Mouse (Mus musculus) forebrain, postnatal 0 days (tissue): Measurements from ENCODE around the gene Rpl11. TPM values are rescaled to one million over a fixed set of nuclear protein-coding genes. Genes with fewer than 3 reads are reported as not detected.
"Not testable (repeated sequence)": the region's sequence is repeated elsewhere in the genome, so short reads cannot be mapped to it uniquely, and the experiment has no call there.

Experiments
- ATAC-seq: fragments of 200-750 bp; cut with Nextera tagmentation; 2 replicates; pipeline ENCODE4 v1.8.0; 2017; ENCODE audit warnings: mild to moderate bottlenecking, moderate library complexity
- DNase-seq: peaks from one replicate; pipeline ENCODE4 v3.0.0-alpha.2; 2015
- H3K27ac ChIP-seq: fragments of 300-500 bp; sonication (generic); 2 replicates; pipeline ENCODE4 v1.5.1; 2014; ENCODE audit warnings: low read depth, mild to moderate bottlenecking, antibody characterized with exemption, low read length, moderate library complexity, mixed read lengths
- H3K27me3 ChIP-seq: fragments of 300-500 bp; sonication (generic); 2 replicates; pipeline ENCODE4 v1.6.1; 2014; ENCODE audit warnings: mild to moderate bottlenecking, low read length, mixed read lengths; ENCODE audit not compliant: insufficient read depth
- H3K36me3 ChIP-seq: fragments of 300-500 bp; sonication (generic); 2 replicates; pipeline ENCODE4 v1.6.1; 2014; ENCODE audit warnings: mild to moderate bottlenecking, moderate library complexity; ENCODE audit not compliant: insufficient read depth
- H3K4me1 ChIP-seq: fragments of 300-500 bp; sonication (generic); 2 replicates; pipeline ENCODE4 v1.6.1; 2014; ENCODE audit warnings: antibody characterized with exemption; ENCODE audit not compliant: insufficient read depth
- H3K4me2 ChIP-seq: fragments of 300-500 bp; sonication (generic); 2 replicates; pipeline ENCODE4 v1.6.1; 2014; ENCODE audit warnings: low read depth, mild to moderate bottlenecking, moderate library complexity
- H3K4me3 ChIP-seq: fragments of 300-500 bp; sonication (generic); 2 replicates; pipeline ENCODE4 v1.5.1; 2014; ENCODE audit warnings: low read depth, low read length, mixed read lengths
- H3K9ac ChIP-seq: fragments of 300-500 bp; sonication (generic); 2 replicates; pipeline ENCODE4 v1.6.1; 2014; ENCODE audit warnings: mild to moderate bottlenecking
- H3K9me3 ChIP-seq: fragments of 300-500 bp; sonication (generic); 2 replicates; pipeline ENCODE4 v1.6.1; 2016; ENCODE audit warnings: low read length
- CTCF ChIP-seq: sonication (generic); IDR thresholded peaks from 2 replicates; pipeline ENCODE4 v1.5.1; 2016; ENCODE audit warnings: antibody characterized with exemption, control low read depth, low read depth
- WGBS: fragments of 180-500 bp; shearing (Covaris S2); extraction: QIAGEN DNeasy Blood & Tissue Kit; methylation state at CpG from one replicate; pipeline ENCODE4 v1.1.7; 2014; 5-methylcytosine and 5-hydroxymethylcytosine counted together
- polyA plus RNA-seq: library from polyadenylated mRNA; unstranded; fragments of >200 nt; fragmentation: Nextera tagmentation; extraction: Ambion mirVana; gene quantifications from 2 replicates; pipeline ENCODE4 v1.2.1, GENCODE M21; 2015
- total RNA-seq: library from RNA; depleted of rRNA; stranded (reverse); fragments of >200 nt; gene quantifications from 2 replicates; pipeline ENCODE4 v1.2.3, GENCODE M21; 2014; rRNA removed

Rpl11 gene
- total and polyA plus RNA-seq, 2 experiments from 2014 or later, result 313 to 1,141 TPM

GRCm38 (mm10) chr4:135981524-135982063 lies 71.6 kb downstream of the Rpl11 start:
- Histone ChIP-seq H3K4me3 (no peak overlapping the region), H3K4me2 (no peak overlapping the region), H3K27ac (no peak overlapping the region), H3K4me1 (peaks cover 8% of the 10 kb centered on the region; the same call in 1 of the 2 replicates), H3K9me3 (no peaks in the 10 kb centered on the region), H3K9ac (no peak overlapping the region), H3K27me3 (no peaks in the 10 kb centered on the region), H3K36me3 (peaks cover 21% of the 10 kb centered on the region)
- WGBS, result 50% methylated on average over 7 of the region's 7 CpGs
- no peak for TF ChIP-seq CTCF
- DNase-seq (peak; percentile 20), ATAC-seq (peak; percentile 65)

DNA sequence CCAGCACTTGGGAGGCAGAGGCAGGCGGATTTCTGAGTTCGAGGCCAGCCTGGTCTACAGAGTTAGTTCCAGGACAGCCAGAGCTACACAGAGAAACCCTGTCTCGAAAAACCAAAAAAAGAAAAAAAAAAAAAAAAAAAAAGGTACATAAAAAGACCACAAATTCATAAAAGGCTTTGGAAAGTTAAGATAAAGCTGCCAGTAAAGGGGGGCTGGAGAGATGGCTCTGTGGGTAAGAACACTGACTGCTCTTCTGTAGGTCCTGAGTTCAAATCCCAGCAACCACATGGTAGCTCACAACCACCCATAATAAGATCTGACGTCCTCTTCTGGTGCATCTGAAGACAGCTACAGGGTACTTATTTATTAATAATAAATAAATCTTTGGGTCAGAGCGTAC lies 73.0 kb downstream of the Rpl11 start:
- H3K9ac ChIP-seq, result not testable (repeated sequence)

More for the DNA sequence above, 73.0 kb downstream of the Rpl11 start:
- not testable (repeated sequence) for H3K27ac ChIP-seq, H3K4me2 ChIP-seq, H3K4me1 ChIP-seq, H3K4me3 ChIP-seq, H3K27me3 ChIP-seq, ATAC-seq, DNase-seq, H3K9me3 ChIP-seq
- peaks cover 32% of the 10 kb centered on the region for H3K36me3 ChIP-seq
- WGBS, result over 99% methylated on average over 5 of the region's 5 CpGs

Other genes with a start within 250 kb of the Rpl11 start
- 96.4 and 114 TPM in 2 replicates for gene Srsf10, start 197.7 kb downstream of the Rpl11 start, total RNA-seq
- gene Srsf10, start 197.7 kb downstream of the Rpl11 start, polyA plus RNA-seq, result 131 and 143 TPM in 2 replicates
- gene Pnrc2, start 179.6 kb downstream of the Rpl11 start, total RNA-seq, result 64.4 and 75.0 TPM in 2 replicates
- 60.9 and 73.0 TPM in 2 replicates for gene Pnrc2, start 179.6 kb downstream of the Rpl11 start, polyA plus RNA-seq
- 0.24 and 0.31 TPM in 2 replicates for gene Cnr2, start 158.0 kb downstream of the Rpl11 start, total RNA-seq
- gene Cnr2, start 158.0 kb downstream of the Rpl11 start, polyA plus RNA-seq, result 0.17 TPM in 1 of 2 replicates, not detected in the other
- gene Fuca1, start 132.7 kb downstream of the Rpl11 start, total RNA-seq, result 30.9 and 33.2 TPM in 2 replicates
- gene Fuca1, start 132.7 kb downstream of the Rpl11 start, polyA plus RNA-seq, result 67.7 and 75.2 TPM in 2 replicates
- gene Hmgcl, start 107.0 kb downstream of the Rpl11 start, total RNA-seq, result 42.9 and 46.0 TPM in 2 replicates
- 52.6 and 58.3 TPM in 2 replicates for gene Hmgcl, start 107.0 kb downstream of the Rpl11 start, polyA plus RNA-seq
- 32.1 and 42.4 TPM in 2 replicates for gene Gale, start 89.7 kb downstream of the Rpl11 start, total RNA-seq
- gene Gale, start 89.7 kb downstream of the Rpl11 start, polyA plus RNA-seq, result 30.7 and 34.4 TPM in 2 replicates
- 136 and 138 TPM in 2 replicates for gene Lypla2, start 80.8 kb downstream of the Rpl11 start, total RNA-seq
- 201 and 206 TPM in 2 replicates for gene Lypla2, start 80.8 kb downstream of the Rpl11 start, polyA plus RNA-seq
- gene Pithd1, start 66.2 kb downstream of the Rpl11 start, total RNA-seq, result 62.8 and 64.2 TPM in 2 replicates
- gene Pithd1, start 66.2 kb downstream of the Rpl11 start, polyA plus RNA-seq, result 82.2 and 93.3 TPM in 2 replicates
- 32.2 and 36.7 TPM in 2 replicates for gene Eloa, start 31.7 kb downstream of the Rpl11 start, total RNA-seq
- gene Eloa, start 31.7 kb downstream of the Rpl11 start, polyA plus RNA-seq, result 17.2 and 21.3 TPM in 2 replicates
- gene Id3, start 90.1 kb upstream of the Rpl11 start, total RNA-seq, result 134 and 153 TPM in 2 replicates
- gene Id3, start 90.1 kb upstream of the Rpl11 start, polyA plus RNA-seq, result 177 and 185 TPM in 2 replicates
- gene E2f2, start 119.0 kb upstream of the Rpl11 start, total RNA-seq, result 0.85 and 1.2 TPM in 2 replicates
- gene E2f2, start 119.0 kb upstream of the Rpl11 start, polyA plus RNA-seq, result 0.84 and 1.4 TPM in 2 replicates
- gene Asap3, start 152.9 kb upstream of the Rpl11 start, total RNA-seq, result 3.5 and 3.8 TPM in 2 replicates
- gene Asap3, start 152.9 kb upstream of the Rpl11 start, polyA plus RNA-seq, result 2.0 and 2.5 TPM in 2 replicates
- 0.31 and 0.48 TPM in 2 replicates for gene Tcea3, start 194.3 kb upstream of the Rpl11 start, total RNA-seq
- gene Tcea3, start 194.3 kb upstream of the Rpl11 start, polyA plus RNA-seq, result 1.6 and 1.9 TPM in 2 replicates
- 72.6 and 73.1 TPM in 2 replicates for gene Zfp46, start 231.3 kb upstream of the Rpl11 start, total RNA-seq
- gene Zfp46, start 231.3 kb upstream of the Rpl11 start, polyA plus RNA-seq, result 23.6 and 31.0 TPM in 2 replicates